Mouse (Mus musculus) frontal cortex, postnatal 36 days (tissue): Measurements from ENCODE around the gene Fcgbp.
"Not testable (repeated sequence)": the region's sequence is repeated elsewhere in the genome, so short reads cannot be mapped to it uniquely, and the experiment has no call there.

Experiments used
- DNase-seq, 2 experiments: peaks; one replicate each; pipeline ENCODE4 v3.0.0; 2022; ENCODE audit warnings: low spot score in 2 of 2

Fcgbp gene

DNA sequence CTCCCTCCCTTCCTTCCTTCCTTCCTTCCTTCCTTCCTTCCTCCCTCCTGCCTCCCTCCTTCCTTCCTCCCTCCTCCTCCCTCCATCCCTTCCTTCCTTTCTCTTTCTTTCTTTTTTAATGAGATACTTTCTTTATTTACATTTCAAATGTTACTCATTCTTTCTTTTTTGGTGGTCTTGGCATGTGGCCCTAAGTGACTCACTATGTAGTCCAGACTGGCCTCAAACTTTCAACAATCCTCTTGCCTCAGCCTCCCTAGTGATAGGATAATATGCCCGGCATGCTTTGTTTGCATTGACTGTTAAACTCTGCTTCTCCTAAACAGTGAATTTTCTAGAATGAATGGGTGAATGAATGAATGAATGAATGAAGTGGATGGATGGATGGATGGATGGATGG lies 78.8 kb downstream of the Fcgbp start:
- DNase-seq, result no peak

DNA sequence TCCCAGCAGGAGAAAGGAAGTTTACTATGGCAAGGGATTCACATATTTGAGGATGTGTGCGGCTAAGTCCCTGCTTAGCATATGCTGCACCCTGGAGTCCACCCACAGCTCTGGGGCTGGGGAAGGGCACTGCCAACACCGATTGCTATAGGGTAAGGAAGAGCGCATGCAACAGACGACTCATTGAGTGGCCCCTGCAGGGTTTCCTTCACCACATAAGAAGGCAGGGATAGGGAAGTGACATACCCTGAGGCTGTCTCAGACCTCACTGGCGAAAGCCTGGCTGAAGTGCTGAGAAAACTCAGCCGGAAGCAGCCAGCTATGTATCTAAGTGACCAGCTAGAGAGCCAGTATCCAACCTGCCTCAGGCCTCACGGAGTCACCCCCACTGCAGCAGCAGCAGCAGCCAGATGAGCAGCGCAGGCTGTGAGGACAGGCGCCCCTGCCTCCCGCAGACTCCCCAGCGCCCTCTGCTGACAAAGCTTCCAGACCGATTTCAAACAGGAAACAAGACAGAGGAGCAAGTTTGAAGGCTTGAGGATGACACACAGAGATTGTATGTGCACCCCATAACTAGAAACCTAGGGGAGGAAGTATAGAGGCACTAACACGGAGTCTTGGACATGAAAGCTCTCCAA lies 80.7 kb downstream of the Fcgbp start:
- DNase-seq, result peak; percentile 46 to 55

DNA sequence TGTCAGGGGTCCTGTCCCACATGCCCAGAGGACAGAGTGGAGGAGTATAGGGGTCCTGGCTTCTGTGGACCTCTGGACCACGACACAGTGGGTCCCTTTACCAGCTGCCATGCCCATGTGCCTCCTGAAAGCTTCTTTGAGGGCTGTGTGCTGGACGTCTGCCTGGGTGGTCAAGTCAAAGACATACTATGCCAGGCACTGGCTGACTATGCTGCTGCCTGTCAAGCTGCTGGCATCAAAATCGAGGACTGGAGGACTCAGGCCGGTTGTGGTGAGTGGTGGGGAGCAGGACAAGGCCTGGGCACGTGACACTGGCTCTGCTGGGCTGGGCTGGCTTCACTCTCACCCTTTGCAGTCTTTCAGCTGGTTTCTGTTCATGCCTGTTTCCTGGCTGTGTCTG lies 82.6 kb downstream of the Fcgbp start:
- not testable (repeated sequence) for DNase-seq

DNA sequence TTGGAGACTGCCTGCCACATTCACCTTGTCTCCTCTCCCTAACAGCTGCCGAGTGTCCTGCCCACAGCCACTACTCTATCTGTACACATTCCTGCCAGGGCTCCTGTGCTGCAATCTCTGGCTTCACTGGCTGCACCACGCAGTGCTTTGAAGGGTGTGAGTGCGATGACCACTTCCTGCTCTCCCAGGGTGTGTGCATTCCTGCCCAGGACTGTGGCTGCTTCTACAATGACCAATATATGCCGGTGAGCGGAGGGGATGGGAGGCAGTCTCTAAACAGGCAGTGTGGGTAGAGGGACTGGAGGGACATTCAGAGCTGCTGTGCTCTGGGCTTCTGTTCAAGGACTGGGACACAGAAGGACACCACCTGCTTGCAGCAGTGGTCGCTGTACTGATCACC lies 88.3 kb downstream of the Fcgbp start:
- no peak for DNase-seq

DNA sequence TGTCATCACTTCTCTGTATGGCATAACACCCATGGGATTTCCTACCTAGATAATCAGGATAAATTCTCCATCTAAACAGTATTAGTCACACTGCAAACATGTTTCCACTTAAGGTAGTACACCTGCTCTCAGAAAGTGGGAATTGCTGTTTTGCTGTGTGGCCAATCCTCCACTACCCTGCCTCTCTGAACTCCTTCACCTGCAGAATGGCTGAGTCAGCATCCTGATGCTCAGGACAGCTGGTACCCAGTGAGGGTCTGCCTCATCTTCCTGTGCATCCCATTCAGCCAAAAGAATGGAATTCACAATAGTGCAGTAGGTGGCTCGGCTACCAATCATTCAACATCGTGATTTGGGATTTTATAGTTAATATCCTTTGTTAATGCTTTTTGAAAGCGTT lies 88.9 kb downstream of the Fcgbp start:
- DNase-seq, result no peak

DNA sequence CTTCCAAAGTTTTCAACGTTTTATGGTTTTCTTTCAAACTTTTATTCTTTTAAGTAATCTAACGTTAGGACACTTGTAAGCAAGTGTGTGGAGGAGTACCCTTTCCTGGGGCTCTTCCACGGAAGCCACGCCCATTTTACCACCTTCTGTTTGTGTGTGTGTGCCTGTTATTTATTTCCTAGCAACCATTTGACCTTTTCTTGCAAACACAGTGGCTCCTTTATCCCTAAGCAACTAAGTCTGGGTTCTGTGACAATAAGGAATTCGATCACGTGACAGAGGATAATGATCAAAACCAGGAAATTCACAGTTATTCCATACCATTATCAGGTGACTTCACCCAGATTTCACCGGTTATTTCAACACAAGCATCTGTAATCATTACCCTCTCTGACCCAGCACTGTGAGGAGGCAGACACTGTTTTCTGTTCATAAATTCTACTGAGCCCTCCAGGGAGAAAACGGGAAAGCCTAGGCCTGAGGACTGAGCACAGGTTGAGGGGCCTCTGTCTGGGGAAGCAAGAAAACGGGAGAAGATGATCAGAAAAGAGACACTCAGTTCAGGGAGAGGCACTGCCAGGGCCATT lies 90.2 kb downstream of the Fcgbp start:
- no peak for DNase-seq

DNA sequence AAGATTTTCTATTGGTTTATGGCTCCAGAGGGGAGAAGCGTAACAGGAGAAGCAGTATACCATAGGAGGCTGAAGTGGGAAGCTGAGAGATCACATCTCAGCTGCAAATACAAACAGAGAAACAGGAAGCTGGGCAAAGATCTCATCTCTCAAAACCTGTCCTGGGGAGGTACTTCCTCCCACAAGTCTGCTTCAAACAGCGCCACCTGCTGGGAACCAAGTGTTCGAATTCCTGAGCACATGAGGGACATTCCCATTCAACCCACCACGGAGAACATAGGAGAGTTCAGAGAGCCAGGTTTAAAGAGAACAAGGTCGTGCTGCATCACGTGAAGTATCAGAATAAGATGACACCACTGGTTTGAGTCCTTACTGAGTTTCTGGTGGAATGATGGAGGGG lies 94.4 kb downstream of the Fcgbp start:
- DNase-seq, result no peak

DNA sequence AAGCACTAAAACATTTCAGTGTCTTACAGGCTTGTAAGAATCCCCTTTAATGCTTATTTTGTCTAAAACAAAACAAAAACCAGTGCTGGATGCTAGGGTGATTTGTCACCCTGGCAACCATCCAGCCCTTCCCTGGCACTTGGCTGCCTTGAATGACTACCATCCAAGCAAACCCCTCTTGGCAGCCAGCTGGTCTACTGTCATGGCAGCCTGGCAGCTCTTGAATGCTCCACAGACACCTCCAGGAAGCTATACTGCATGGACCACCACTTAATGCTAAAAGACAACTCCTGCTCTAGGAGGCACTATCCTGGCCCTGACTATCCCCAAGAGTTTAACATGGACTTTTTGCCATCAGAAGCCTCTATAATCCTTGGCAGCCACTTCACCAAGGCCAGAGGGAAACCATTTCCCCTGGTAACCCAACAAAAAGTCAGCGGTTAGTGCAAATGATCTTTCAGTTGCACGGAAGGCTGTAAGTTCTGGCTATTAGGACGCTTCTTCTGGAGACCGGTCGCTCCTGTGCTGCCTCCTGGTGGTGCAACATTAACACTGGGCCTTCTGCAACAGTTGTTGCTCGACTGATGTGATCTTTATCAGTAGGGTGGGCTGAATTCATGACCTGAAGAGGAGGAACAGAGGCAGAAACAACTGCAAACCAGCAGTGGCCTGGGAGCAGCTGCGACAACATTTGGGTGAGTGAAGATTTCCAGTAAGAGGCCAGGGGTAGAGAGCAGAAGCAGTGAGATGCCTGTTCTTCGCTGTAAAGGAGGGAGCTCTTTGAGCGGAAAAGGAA lies 97.5 kb downstream of the Fcgbp start:
- DNase-seq, result peak; percentile 24 to 47

DNA sequence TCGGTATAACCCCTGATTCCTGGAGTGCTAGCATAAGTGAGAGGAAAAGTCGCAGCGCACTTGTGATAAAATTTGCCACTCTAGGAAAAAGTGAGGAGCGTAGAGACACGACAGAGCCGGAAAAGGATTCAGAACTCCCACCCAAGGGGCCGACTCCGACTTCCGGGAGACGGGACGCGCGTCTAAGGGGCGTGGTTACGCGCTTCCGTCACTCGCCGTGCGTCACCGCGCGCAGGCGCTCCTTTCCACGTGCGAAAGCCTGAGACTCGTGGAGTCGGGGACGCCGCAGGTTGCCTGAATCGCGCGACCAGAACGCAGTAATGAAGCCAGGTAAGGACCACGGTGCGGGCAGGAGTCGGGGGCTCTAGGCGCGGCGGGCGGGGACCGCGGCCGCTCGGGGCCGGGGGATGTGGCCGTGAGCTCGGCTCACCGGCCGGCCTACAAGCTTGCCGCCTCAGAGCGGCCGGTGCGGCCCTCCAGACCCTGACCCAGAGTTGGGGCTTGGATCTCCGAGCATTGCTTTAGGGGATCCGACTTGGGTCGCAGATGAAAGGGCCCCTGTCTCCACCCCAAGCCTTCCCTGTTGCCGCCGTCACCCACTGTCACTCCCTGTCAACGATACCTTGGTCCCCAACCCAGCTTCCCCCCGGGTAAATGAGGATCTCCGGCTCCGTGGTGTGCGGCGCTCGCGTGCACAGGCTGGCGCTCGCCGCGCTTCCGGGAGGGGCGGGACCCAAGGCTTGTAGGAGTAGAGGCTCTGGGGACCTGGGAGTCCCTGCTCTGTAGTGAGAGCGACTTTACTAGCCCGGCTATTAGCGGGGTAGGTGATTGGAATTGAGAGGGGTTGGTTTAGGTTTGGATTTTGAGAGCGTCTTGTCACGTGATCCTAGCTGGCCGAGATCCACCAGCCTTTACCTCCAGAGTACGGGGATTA lies 98.7 kb downstream of the Fcgbp start, which contains the start of gene Fbl:
TSS of gene Fbl (plus strand) at position 222 of the 934 bp plus-strand sequence.
- peak; percentile 86 to 94 for DNase-seq
